Mouse (Mus musculus): ENCODE measurements around the gene Ret. TPM values are rescaled to one million over a fixed set of nuclear protein-coding genes. Genes with fewer than 3 reads are reported as not detected.

Ret gene
- total and polyA plus RNA-seq, 3 experiments, result 1.8 to 4.0 (median 2.3) TPM

DNA sequence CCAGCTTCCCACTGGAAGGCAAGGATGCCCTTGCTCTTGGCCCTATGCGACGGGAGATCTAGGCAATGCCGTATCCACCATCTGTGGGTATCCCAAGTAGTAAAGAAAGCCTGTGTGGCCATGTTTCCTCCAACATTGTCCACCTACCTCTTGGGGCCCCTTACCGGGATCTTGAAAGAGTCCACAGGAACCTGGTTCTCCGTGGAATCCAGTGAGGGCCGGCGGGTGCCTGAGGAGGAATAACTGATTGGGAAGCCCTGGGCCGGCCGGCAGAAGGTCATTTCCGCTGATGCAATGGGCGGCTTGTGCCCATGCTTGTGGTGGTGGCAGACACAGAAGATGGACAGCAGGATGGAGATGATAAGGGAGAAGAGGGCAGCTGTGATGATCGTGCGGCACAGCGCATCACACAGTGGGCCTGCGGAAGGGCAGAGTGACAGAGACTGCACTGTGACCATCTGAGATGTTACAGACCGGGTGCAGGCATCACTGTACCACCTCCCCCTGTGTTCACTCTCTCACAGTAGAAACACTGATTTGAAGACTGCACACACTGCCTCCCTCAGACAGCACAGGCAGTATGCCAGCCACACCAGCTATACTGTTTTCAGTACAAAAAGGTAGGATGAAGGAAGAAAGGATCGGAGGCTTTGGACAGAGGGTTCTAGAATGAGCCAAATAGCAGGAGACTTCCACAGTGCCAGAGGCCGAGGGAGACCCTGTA is 24.1 kb downstream of the Ret start:
- DNase-seq, result no peak

DNA sequence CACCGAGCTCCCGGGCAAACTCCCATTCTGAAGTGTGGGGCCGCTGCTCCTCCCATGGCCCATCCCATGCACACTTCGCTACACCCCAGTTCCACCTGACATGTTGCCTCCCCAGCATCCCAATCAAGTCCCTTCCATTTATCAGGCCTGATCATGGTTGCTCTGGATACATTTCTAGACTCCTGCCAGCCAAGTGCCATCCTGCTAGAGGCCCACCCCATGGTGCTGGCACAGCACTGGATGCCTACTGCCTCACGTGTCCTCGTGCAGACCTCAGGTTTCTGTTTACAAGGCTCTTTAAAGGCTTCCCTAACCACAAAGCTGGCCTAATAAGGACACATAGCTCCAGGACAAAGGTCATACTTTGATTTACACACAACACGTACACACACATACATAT is 26.1 kb downstream of the Ret start:
- no peak for DNase-seq

DNA sequence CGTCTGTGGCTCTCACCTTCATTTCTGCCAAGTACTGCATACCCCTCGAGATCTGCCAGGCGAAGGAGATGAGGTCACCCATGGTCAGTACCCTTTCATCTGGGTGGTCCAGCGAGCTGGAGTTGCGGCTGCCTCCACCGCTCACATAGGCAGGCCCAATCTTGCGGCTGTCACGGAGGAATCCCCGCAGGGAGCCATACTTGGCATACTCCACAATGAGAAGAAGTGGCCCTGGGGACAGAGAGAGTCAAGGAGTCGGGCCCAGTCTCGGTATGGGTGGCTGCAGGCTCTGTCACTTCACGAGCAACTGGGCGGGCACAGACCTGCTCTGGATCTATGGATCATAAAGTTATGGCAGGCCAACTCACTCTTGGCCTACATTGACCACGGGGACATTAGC is 29.4 kb downstream of the Ret start:
- DNase-seq, result no peak

DNA sequence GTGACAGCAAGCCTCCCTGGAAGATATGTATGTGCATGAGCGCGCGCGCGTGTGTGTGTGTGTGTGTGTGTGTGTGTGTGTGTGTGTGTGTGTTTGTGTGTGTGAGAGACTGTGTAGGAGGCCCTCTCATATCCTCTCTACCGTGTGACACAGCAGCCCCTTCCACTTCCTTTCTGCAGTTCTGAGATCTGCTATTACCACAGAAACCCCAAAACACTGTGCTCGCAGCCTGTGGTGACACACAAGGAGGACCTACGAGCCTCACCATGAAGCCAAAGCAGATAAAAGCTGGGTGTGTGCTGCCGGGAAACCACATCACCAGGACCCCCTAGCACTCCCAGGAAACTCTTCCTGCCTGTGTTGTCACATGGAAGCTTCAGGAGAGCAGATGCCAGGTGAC is 30.5 kb downstream of the Ret start:
- DNase-seq, result no peak

DNA sequence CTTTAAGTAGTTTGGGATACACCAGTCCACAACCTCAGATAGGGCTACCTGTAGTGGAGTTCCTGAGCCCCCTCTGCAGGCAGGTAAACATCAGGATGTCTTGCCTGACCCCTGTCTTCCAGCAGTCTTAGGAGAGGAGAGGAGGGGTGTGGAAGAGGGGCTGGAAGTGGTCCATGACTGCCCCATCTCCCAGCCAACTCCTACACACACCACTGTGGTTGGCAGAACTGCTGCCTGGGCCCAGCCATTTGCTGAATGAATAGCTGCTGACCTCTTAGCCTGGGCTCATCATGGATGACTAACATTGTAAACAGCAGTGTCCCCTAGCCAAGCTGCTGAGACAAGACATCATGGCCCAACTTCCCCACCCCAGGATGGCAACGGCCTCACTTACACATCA is 32.0 kb downstream of the Ret start:
- no peak for DNase-seq

DNA sequence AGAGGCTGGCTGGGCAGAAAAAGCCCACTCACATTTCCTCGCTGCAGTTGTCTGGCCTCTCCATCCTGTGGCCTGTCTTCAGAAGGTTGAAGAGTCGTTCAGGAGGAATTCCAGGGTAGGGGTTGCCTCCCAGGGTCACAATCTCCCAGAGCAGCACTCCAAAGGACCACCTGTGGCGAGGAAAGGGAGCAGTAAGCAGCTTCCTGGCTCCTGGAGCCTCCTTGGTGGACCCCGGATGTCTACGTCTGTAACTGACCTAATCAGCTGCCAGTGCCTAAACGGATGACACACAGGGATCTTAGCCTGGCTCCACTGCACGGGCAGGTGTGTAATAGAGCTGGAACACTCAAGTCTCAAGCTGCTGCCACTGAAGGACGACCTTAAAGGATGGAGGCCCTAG is 32.8 kb downstream of the Ret start:
- DNase-seq, result no peak

DNA sequence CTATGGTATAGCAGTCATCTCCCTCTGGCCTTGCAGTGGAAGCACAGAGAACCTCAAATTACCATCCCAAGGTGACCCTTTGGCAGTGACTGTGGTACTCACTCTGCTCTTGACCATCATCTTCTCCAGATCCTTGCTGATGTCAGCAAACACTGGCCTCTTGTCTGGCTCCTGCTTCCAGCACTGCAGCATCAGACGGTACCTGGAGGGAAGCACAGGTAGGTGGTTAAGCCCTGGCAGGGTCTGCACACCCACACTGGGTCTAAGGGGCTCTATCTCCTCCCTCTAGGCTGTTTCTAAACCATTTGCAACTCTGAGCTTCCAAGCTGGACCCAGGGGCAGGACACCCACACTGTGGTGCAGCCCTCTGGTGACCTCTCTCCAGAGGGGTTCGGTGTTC is 34.4 kb downstream of the Ret start:
- no peak for DNase-seq

DNA sequence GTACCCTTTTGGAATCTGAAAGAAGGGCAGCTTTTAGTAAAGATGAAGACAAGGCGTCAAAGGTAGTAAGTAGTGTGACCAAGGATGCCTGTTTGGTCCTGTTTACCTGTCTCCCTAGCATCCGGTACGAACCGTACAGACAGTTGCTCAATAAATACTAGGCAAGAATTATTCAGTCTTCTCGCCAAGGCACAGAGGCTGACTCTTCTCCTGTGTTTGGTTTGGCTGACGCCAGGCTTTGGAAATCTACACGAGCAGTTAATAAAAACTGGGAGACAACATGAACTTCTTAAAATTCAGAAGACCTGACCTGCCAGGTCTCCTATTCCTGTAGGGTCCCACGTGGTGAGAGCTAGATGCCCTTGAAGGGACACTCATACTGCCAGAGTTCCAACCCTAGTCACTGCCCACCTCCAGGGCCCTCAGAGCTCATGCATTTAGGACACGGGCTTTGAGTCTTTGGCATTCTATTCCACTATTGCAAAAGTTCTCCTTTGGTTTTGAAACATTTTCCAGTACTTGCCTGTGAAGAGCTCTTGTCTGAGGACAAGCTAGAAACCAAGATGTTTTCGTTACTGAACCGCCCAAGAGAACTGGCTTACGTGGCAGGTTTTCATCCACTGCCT is 34.9 kb downstream of the Ret start:
- no peak for DNase-seq

DNA sequence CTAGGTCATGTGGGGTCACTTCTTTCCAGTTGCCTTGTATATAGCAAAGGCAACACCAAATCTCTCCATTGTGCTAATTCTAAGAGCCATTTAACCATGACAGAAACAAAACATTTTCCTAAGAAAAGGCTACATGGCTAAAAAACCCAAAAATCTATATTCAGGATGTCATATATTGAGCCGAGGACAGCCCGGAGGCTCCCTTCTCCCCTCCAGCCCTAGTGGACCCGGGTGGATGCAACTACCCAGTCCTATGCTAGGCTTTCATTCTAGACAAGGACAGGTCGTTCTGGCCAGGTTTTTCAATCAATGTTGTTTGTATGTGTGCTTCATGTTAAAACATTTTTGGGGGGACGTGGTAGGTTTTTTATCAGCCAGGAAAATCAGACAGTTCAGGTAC is 44.4 kb downstream of the Ret start:
- no peak for DNase-seq

DNA sequence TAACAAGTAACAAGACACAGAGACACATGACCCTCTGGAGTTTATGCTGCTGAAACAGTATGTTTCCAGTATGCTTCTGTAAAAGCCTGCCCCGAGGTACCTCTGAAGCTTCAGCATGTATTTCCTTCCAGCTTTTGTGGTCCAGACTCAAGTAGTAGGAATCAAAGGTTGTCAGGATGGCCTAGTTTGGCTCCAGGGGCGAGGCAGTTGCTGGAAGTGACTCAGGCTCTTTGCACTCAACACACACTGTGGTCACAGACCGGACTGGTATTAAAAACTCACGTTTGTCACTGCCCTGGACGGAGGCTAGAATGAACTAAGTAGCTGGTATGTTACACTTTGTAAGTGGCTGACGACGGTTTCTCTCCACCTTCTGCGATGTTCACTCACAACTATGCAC is 46.5 kb downstream of the Ret start:
- no peak for DNase-seq

DNA sequence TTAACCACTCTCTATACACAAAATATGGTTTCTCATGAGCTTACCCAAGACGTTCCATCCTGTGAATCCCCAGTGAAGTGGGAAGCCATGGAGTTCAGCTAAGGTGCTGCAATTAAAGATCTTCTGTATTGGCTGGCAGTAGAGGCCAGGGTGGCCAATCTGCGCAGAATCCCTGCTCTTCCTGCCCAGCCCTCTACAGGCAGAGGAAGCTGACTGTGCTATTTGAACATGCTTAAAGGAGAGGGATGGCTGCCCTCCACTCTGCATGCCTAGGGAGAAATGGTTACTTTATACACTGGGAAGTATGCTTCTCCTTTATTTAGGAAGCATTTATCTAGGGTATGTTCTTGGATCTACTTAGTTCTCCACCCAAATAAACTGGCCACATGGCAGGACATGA is 47.0 kb downstream of the Ret start:
- no peak for DNase-seq

DNA sequence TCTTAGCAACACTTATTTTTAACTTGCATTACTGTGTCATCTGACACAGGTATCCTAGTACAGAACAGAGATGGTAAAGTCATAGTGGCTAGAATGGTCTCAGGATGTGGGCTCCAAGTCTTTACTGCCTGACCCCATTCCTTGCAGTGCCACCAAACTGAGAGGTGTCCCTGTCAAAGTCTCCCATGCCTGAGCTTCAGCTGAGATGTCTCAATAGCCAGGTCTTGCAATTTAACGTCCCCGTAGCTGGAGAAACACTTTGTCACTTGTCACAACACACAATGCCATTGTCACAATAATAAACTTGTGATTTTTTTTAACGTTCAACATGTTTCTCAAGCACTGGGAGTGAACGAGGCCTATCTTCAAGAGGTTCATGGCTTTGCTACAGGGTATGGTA is 47.4 kb downstream of the Ret start:
- no peak for DNase-seq

DNA sequence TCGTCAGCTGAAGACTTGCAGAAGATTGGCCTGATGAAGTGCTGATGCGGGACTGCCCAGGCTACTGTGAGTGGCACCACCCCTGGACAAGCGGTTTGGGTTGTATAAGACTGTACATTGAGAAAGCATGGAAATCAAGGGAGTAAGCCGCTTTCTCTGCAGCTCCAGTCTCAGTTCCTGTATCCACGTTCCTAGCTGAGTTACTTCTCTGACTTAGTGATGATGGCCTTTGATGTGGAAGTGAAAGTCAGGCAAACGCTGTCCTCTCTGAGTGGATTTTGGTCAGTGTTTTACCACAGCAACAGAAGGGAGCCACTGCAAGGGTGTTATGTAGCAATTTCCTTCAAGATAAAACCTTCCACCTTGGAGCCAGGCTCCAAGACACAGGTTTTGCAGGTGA is 56.6 kb downstream of the Ret start:
- DNase-seq, result no peak

DNA sequence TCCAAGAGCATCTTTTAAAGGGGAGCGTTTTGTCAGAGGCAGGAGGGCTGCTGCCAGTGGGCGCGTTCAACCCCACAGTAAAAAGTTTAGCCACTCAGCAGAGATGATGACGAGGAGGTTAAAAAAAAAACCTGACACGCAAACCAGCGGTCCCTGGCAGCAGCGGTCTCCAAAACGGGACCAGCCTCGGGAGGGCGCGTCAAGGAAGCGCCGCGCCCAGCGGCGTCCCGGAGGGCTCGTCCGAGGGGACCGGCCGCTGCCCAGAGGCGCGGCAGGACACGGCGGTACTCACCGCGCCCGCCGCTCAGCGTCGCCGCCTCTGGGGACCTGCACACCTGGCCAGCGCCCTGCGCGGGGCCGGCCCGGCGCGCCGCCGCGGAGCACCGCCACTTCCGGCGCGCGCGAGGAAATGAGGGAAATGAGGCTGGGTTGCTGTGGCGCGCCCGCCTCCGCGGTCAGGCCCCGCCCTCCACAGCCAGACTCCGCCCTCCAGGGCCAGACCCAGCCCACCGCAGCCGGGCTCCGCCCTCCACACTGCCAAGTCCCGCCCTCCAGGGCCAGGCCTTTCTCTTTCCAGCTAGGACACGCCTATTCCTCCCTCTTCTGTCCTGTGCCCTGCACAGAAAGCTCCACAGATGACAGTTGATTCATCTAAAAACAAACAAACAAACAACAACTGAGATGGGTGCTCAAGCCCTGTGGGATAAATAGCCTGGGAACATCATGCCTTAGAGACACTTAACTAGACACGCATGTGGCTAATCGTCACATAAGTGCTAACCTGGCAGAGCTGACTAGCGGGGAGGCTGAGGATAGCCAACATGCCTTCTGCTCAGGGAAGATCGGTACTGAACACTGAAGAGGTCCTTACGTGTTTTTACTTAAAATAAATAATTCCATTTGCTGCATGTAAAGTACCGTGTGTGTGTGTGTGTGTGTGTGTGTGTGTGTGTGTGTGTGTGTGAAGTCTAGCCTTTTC is 58.5 kb downstream of the Ret start, which contains the start of gene Csgalnact2:
TSS of gene Csgalnact2 (minus strand) at position 410 of the 979 bp plus-strand sequence.
- DNase-seq, result peak; percentile 98

DNA sequence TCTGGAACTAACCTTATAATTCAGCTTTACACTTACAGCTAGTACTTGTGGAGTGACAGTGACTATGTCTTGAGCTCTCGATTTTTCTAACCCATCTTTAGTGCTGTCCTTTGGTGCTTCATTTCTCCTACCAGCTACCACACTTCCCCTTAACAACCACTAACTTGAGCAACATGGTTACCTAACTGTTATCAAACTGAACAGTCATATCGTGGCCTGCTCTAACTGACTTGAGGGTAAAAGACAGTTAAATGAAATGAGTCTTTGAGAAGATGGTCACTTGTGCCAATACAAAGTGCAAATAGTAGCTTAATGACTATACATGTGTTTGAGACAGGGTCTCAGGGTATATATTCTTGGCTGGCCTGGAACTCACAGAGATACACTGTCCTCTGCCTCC is 60.4 kb downstream of the Ret start:
- no peak for DNase-seq

DNA sequence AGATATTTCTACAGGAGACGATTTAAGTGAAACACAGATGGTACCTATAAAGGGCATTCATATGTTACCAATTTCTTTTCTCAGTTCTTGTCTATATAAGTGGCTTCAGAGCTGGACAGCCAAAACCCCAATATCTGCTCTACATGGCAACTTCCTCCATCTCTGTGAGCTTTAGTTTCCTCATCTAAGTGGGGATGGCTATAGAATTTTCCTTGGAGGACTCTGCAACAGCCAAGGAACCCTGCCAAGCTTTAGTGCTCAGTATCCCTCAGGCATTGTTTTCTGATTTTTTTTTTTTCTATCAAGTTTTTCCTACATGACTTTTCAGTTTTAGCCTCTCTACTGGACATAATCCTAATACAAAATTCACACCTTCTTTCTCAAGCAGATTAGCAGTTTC is 63.1 kb downstream of the Ret start:
- DNase-seq, result no peak

DNA sequence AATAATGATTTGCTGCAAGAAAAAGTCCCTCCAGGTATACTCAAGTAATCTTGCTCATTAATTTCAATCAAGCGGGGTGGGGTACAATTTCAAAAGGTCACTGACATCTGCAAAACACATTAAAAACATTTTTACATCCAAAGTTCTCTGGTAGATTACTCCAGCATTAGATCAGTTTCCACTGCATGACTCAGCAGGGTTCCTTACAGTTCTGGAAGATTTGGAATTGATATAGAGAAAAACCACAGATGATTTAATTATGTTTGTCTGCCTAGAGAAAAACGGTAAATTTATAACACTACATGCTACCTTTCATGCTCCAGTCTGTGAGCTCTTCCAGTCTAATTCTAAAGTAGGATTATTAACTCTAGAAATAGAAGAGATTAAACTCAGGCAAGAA is 67.5 kb downstream of the Ret start:
- DNase-seq, result no peak

DNA sequence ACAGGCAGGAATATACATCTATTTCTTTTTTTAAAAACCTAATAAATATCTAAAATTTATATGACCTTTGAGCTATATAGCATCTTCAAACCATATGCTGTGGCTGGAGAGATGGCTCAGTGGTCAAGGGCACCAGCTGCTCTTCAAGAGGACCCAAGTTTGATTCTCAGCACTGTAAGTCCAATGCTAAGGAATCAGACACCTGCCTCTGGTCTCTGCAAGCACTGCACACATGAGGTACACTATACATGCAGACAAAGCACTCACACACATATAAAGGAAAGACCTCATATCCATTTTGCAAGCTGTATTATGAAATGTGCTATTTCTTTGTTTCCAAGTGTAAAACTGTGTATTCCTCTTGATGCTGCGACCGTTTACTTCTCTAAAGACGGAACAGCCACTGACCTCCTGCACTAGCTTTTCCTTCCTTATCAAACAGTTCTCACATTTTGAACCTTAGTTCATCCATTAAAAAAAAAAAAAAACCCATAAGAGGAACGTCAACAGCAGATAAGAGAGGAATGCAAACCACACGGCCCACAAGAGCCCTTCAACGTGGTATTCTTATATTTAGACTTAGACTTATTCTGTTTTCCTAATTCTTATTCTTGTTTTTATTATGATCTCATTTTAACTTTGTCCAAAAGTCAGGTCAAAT is 69.6 kb downstream of the Ret start:
- DNase-seq, result no peak

DNA sequence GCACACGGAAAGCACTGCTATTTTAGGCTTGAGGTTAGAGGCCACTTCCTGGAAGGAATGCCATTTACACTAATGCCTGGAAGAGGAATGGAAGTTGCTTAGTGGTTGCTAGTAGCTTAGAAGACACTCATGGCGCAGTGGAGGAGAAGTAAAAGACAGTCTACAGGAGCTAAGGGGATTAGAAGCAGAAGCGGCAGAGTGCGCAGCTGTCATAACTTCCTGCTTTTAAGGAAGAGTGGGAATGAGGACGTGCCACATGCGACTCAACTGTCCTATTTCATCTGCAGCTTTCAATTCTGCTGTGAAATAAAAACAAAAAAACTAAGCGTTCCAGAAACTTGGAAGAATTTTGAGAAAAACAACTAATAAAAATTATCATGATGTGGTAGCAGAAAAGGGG is 70.3 kb downstream of the Ret start:
- DNase-seq, result no peak

DNA sequence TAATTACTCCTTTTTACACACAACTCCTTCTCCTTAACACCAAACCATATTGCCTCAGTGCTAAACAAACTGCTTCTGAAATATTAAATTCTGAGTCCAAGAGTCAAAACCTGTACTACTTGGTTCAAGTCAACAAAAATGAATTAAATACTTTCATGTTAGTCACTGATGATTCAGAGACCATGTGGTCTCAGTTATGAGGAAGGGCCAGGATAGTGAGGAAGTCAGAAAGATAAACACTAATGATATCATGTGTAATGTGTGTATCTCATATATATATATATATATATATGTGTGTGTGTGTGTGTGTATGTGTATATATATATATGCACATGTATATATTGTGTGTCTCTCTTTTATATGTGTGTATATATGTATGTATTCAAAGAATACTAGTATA is 70.9 kb downstream of the Ret start:
- no peak for DNase-seq

DNA sequence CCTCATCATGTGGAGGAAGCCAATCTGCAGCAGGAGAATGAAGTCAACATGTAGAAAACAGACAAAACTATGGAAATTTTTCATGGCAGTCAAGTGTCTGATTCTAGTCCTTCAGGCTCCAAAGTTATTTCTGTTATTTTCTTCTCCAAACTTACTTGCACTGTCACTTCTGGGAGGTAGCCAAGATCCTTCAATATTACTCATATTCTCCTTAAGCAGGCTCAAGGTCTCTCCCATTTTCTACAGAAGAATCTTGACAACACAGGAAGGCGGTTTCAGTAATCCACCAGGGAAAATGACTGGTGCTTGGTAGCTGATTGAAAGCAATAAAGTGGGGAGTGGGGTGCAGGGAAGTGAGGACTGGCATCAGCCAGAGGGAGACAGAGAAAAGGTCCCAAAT is 74.8 kb downstream of the Ret start:
- no peak for DNase-seq

DNA sequence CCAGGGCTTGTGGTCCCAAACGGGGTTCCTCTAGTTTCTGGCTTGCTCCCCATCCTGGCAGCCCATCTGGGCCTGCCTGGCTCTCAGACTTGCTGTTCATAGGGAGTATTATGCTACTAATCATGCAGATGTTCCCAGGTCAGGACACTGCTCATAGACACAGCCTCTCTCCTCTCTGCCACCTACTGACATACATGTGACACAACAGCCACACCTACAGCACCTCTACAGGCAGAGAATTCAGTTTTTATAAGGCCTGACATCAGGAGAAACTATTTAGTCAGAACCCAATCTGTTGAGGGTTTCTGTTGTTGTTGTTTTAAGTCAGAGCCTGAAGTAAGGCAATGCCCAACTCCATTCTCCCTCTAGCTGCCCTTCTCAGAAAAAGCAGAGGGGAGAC is 85.7 kb downstream of the Ret start:
- DNase-seq, result no peak
